Mouse (Mus musculus) megakaryocyte, embryonic 14.5 days (primary cell): ENCODE results near the gene Lep.

Experiments used
- FLI1 ChIP-seq: IDR thresholded peaks from 2 replicates; pipeline ENCODE4 v1.6.1; 2012; ENCODE audit warnings: low read length, inconsistent platforms, mixed read lengths
- GATA1 ChIP-seq: IDR thresholded peaks from 3 replicates; pipeline ENCODE4 v1.6.1; 2012; ENCODE audit warnings: mixed read lengths, low read length, inconsistent platforms, borderline replicate concordance

DNA sequence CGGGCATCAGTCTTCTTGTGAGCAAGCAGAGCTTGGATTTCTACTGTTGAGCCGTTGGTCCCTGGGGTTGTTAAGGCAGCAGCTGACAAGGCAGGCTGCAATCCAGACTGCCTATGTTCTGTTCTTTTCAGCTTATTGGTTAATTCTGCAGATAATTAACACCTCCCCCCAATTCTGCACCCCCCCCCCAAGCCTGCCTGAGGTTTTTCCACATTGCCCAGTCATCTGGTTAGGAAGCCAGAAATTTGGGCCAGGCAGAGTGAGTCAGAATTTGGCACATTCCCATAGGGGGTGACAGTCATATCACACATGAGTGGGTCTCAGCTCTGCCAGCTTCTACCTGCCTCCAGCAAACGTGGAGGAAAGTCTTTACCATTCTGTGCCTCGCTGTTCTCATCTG lies 23.3 kb upstream of the Lep start:
- TF ChIP-seq GATA1 (no peak), FLI1 (no peak)
